Mouse (Mus musculus): Measurements from ENCODE around the gene Sarnp. TPM values are rescaled to one million over a fixed set of nuclear protein-coding genes. Genes with fewer than 3 reads are reported as not detected.
"Not testable (repeated sequence)": the region's sequence is repeated elsewhere in the genome, so short reads cannot be mapped to it uniquely, and the experiment has no call there.

Sarnp gene
- polyA plus RNA-seq, 1 experiment from 2014 or later: 247 TPM

DNA sequence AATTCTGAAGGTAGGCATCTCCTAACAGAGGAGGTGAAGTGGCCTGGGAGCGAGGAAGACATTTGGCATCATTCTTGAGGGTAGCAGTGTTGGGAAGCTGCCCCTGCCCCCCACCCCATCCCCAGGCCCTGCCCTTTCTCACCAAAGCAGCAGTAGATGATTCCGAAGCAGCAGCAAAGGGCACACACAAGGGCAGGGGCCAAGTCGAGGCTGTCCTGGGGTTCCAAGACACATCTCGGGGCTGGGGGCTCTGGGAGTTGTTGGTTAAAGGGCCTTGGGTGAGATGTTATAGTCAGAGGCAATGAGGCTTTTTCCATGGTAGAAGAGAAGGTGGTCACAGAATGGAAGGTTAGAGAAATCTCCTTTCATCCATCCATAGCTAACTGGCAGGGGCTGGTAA lies 14.2 kb upstream of the Sarnp start:
- Histone ChIP-seq H3K4me3 (peak overlapping the region; percentile 83), H3K27ac (peak overlapping the region; percentile 59), H3K9me3 (no peaks in the 10 kb centered on the region), H3K4me1 (peaks cover 46% of the 10 kb centered on the region), H3K36me3 (replicated peaks) (peaks cover 56% of the 10 kb centered on the region), H3K27me3 (ENCODE audit: poor library complexity, severe bottlenecking) (no peaks in the 10 kb centered on the region)
- no peak for DNase-seq (ENCODE audit: extremely low spot score, low spot score)
- WGBS: 66% methylated on average over 4 of the region's 4 CpGs

GRCm38 (mm10) chr10:128803361-128803760 lies 13.8 kb upstream of the Sarnp start:
- no peak for DNase-seq (ENCODE audit: extremely low spot score, low spot score)
- Histone ChIP-seq H3K36me3 (replicated peaks) (peaks cover 56% of the 10 kb centered on the region), H3K4me3 (peak overlapping the region; percentile 83), H3K27ac (peak overlapping the region; percentile 95), H3K27me3 (ENCODE audit: poor library complexity, severe bottlenecking) (no peaks in the 10 kb centered on the region), H3K9me3 (no peaks in the 10 kb centered on the region), H3K4me1 (peaks cover 51% of the 10 kb centered on the region)
- 21% methylated on average over 6 of the region's 6 CpGs for WGBS

- no peaks in the 10 kb centered on the region for H3K27me3 ChIP-seq (ENCODE audit: poor library complexity, severe bottlenecking)
- peaks cover 55% of the 10 kb centered on the region for H3K4me1 ChIP-seq
- H3K27ac ChIP-seq: peak within 1 kb of the TSS; percentile 95
- no peaks in the 10 kb centered on the region for H3K9me3 ChIP-seq
- no peak for DNase-seq (ENCODE audit: extremely low spot score, low spot score)
- peak within 1 kb of the TSS; percentile 83 for H3K4me3 ChIP-seq
- H3K36me3 ChIP-seq (replicated peaks): peaks cover 56% of the 10 kb centered on the region
- 0% methylated on average over 14 of the region's 14 CpGs for WGBS
These were observed 13.3 kb upstream of the Sarnp start, which contains the start of gene Dnajc14 for GRCm38 (mm10) chr10:128803771-128804270. Dnajc14 (plus strand) TSS chr10:128804062.

DNA sequence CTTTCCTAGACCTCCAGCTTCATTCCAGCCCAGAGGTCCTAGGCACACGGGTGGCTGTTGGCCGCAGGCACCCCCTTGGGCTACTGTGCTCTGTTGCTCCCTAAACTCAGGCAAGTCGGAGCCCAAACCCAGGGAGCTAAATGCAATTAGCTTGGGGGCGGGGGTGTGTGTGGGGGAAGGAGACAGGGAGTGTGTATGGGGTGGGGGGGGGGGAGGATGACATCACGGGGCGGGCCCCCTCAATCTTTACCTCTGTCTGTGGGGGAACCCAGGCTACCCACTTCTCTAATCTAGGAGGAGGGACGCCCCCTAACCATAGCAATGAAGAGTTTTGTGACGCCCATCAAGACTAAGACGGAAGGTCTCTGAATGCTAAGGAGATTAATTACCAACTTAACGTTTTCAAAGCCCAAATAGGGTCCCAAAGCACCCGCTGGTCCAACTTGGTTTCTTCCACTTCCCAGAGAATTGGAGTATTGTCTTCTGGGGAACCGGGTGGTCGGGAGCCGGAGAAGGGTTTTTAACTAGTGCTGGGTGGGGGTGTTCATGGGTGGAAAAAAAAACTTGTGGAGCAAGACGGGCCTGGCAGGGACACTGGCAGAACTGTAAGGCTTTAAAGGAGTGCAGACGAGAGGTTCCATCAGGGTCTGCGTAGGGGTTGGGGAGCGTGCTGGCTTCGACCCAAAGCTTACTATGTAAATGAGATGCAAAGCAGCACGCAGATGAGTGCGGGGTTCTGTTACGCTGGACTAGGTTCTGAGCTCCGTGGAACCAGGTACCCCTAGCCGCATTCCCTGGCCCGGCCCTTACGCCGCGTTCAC lies 12.7 kb upstream of the Sarnp start, which contains the start of gene Tmem198b:
TSS of gene Tmem198b (minus strand) at position 100 of the 821 bp plus-strand sequence.
- Histone ChIP-seq H3K36me3 (replicated peaks) (peaks cover 62% of the 10 kb centered on the region), H3K4me1 (peaks cover 62% of the 10 kb centered on the region)

DNA sequence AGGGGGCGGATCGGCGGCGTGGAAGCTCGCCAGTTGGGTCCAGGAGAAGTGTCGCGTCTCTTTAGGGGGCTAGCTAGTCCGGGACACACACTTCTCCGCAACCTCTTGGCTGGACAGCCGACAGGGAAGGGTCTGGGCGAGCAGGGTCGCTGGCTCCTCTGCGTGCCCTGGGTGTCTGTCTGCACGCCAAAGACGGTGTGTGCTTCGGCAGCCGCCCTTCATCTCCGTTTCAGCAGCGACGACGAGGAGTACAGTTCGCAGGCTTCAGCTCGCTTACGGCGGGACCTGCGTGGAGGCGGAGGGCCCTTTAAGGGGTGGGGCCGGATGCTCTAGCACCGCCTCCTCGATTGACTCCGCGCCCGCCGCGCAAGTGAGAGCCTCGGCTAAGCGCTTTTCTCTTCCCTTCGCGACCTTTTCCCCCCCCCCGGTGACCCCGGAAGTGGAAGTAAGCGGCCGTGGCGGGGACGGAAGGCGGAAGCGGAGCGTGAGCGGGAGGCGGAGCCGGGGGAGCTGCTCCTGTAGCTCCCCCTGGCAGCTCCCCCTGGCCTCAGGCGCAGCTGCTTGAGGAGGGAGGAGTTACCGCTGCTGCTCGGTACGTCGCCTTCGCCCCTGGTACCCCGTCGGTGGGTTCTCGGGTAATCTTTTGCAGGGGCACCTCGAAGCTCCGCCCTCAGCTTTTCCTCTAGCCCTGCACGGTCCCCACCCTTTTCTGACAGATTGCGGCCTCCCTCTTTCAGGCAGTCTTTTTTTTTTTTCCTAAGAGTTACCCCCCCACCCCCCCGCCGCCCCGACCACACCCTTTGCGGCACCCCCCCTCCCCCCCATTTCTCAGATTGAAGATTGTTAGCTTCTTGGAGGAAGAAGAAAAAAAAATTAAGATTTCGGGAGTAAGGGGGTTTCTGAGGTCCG lies 11.8 kb upstream of the Sarnp start:
- DNase-seq (ENCODE audit: extremely low spot score, low spot score): peak; percentile 99
- peak overlapping the region; percentile 83 for H3K4me3 ChIP-seq
- H3K27ac ChIP-seq: peak overlapping the region; percentile 95
- H3K36me3 ChIP-seq (replicated peaks): peaks cover 63% of the 10 kb centered on the region
- WGBS: under 1% methylated on average over 69 of the region's 70 CpGs
- H3K4me1 ChIP-seq: peaks cover 63% of the 10 kb centered on the region
- H3K9me3 ChIP-seq: no peaks in the 10 kb centered on the region
- H3K27me3 ChIP-seq (ENCODE audit: poor library complexity, severe bottlenecking): no peaks in the 10 kb centered on the region

More for the DNA sequence above, 12.7 kb upstream of the Sarnp start, which contains the start of gene Tmem198b:
- no peaks in the 10 kb centered on the region for H3K9me3 ChIP-seq
- WGBS: under 1% methylated on average over 28 of the region's 28 CpGs
- H3K4me3 ChIP-seq: peak within 1 kb of the TSS; percentile 83
- H3K27me3 ChIP-seq (ENCODE audit: poor library complexity, severe bottlenecking): no peaks in the 10 kb centered on the region
- DNase-seq (ENCODE audit: extremely low spot score, low spot score): peak; percentile 85
- H3K27ac ChIP-seq: peak within 1 kb of the TSS; percentile 95

DNA sequence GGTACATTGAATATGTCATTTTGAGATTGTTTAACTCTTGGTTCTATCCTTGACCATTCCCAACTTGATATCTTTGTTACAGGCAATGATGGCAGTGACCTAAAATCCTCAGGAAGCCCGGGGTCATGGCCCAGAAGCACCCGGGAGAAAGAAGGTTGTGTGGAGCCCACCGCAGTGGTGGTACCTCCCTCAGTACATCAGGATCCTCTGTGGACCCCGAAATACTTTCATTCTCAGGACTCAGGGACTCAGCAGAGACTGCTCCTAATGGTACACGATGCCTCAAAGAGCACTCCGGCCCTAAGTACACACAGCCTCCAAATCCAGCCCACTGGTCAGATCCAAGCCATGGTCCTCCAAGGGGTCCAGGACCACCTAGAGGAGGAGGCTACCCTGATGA lies 11.0 kb upstream of the Sarnp start:
- Histone ChIP-seq H3K4me1 (peaks cover 63% of the 10 kb centered on the region), H3K9me3 (no peaks in the 10 kb centered on the region), H3K27ac (peak overlapping the region; percentile 95), H3K27me3 (ENCODE audit: poor library complexity, severe bottlenecking) (no peaks in the 10 kb centered on the region), H3K36me3 (replicated peaks) (peaks cover 58% of the 10 kb centered on the region), H3K4me3 (peak overlapping the region; percentile 83)
- no peak for DNase-seq (ENCODE audit: extremely low spot score, low spot score)
- WGBS: 69% methylated on average over 6 of the region's 6 CpGs

GRCm38 (mm10) chr10:128807018-128807417 lies 10.1 kb upstream of the Sarnp start:
- peaks cover 48% of the 10 kb centered on the region for H3K36me3 ChIP-seq (replicated peaks)
- H3K4me3 ChIP-seq: peak overlapping the region; percentile 83
- WGBS: 93% methylated on average over 8 of the region's 8 CpGs
- H3K27me3 ChIP-seq (ENCODE audit: poor library complexity, severe bottlenecking): no peaks in the 10 kb centered on the region
- H3K4me1 ChIP-seq: peaks cover 63% of the 10 kb centered on the region
- H3K27ac ChIP-seq: no peak overlapping the region; the same call in 1 of the 2 replicates
- DNase-seq (ENCODE audit: extremely low spot score, low spot score): no peak
- H3K9me3 ChIP-seq: no peaks in the 10 kb centered on the region

- Histone ChIP-seq H3K36me3 (replicated peaks) (peaks cover 64% of the 10 kb centered on the region), H3K4me3 (peak overlapping the region; percentile 79; the same call in 1 of the 2 replicates), H3K9me3 (no peaks in the 10 kb centered on the region), H3K27me3 (ENCODE audit: poor library complexity, severe bottlenecking) (no peaks in the 10 kb centered on the region), H3K4me1 (peaks cover 23% of the 10 kb centered on the region), H3K27ac (no peak overlapping the region)
- DNase-seq (ENCODE audit: extremely low spot score, low spot score): no peak
- 92% methylated on average over 4 of the region's 4 CpGs for WGBS
These were observed 3.1 kb downstream of the Sarnp start for GRCm38 (mm10) chr10:128820217-128820616.

DNA sequence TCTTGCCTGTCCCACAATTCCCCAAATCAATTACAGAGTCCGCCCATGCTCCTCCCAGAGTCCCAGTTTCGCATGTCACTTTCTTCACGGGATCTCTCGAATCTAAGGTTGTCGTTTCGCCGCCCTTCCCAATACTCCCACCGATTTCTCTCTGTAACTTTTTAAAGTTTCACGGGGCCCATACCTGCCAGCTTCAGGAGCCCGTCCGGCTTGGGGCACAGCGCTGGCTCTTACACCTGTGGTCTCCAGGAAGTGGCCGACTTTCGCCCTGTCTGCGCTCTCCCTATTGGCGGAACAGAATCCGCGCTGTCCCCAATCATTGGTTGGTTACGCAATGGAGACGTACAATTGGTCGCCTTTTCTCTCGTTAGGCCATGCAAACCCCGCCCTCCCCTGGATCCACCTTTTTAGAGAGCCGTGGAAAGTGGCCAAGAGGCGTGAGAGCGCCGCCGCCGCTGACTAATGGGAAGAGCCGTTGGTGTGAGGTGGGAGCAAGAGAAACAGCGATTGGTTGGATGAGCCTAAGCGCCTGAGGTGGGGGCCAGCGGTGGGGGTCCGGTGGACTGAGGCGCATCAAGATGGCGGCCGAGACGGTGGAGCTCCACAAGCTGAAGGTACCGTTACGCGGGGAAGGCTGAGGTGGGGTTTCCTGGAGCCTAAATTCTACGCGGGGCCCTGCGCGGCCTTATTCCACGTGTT lies 4.4 kb downstream of the Sarnp start, which contains the start of gene Ormdl2:
TSS of gene Ormdl2 (minus strand) at position 288 of the 699 bp plus-strand sequence.
- under 1% methylated on average over 46 of the region's 46 CpGs for WGBS
- Histone ChIP-seq H3K4me3 (peak within 1 kb of the TSS; percentile 79), H3K4me1 (peaks cover 23% of the 10 kb centered on the region), H3K27me3 (ENCODE audit: poor library complexity, severe bottlenecking) (no peaks in the 10 kb centered on the region), H3K9me3 (no peaks in the 10 kb centered on the region), H3K27ac (peak within 1 kb of the TSS; percentile 90), H3K36me3 (replicated peaks) (peaks cover 64% of the 10 kb centered on the region)
- peak; percentile 100 for DNase-seq (ENCODE audit: extremely low spot score, low spot score)

DNA sequence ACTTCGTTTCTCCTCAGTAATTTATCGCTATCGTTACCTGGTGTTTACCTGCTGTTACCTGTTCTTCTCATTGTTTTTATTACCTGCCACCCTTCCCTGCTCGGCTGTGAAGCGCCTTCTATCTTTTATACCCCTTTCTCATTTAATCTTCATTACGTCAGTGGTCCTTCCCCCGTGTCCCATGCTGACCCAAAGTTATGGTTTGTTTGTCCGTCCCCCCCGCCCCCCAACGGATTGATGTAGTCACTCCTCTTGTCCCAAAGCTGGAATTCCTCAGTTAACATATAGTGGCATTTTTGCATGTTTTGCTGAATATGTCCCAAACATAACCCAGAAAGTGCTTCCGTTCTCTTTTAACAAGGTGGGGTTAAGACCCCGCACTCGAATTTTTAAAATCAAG lies 5.0 kb downstream of the Sarnp start:
- H3K27me3 ChIP-seq (ENCODE audit: poor library complexity, severe bottlenecking): no peaks in the 10 kb centered on the region
- H3K4me3 ChIP-seq: peak overlapping the region; percentile 79
- peak overlapping the region; percentile 90 for H3K27ac ChIP-seq
- H3K9me3 ChIP-seq: no peaks in the 10 kb centered on the region
- WGBS: 5% methylated on average over 13 of the region's 13 CpGs
- DNase-seq (ENCODE audit: extremely low spot score, low spot score): no peak
- peaks cover 23% of the 10 kb centered on the region for H3K4me1 ChIP-seq
- H3K36me3 ChIP-seq (replicated peaks): peaks cover 64% of the 10 kb centered on the region

- H3K27ac ChIP-seq; H3K9me3 ChIP-seq; DNase-seq (ENCODE audit: extremely low spot score, low spot score); H3K27me3 ChIP-seq (ENCODE audit: poor library complexity, severe bottlenecking): not testable (repeated sequence)
- Histone ChIP-seq H3K36me3 (replicated peaks) (peaks cover 64% of the 10 kb centered on the region), H3K4me3 (peak overlapping the region; percentile 79), H3K4me1 (peaks cover 23% of the 10 kb centered on the region)
- WGBS: 81% methylated on average over 4 of the region's 4 CpGs
These were observed 6.0 kb downstream of the Sarnp start for GRCm38 (mm10) chr10:128823087-128823486.

DNA sequence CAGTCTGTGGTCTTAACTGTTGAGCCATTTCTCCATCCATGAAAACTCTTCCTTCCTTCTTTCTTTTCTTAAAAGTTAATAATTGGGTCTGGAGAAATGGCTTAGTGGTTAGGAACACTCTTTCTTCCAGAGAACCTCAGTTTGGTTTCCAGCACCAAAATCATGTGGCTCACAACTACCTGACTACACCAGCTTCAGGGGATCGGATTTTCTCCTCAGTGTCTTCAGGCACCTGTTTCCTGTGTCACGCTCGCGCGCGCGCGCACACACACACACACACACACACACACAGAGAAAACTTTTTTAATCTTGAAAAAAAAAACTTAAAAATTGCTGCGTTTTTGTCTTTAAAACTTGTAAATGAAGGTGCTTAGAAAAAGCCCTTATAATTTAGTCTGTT lies 6.7 kb downstream of the Sarnp start:
- no peak for DNase-seq (ENCODE audit: extremely low spot score, low spot score)
- Histone ChIP-seq H3K4me3 (no peak overlapping the region), H3K36me3 (replicated peaks) (peaks cover 62% of the 10 kb centered on the region), H3K4me1 (peaks cover 23% of the 10 kb centered on the region), H3K9me3 (no peaks in the 10 kb centered on the region), H3K27ac (no peak overlapping the region), H3K27me3 (ENCODE audit: poor library complexity, severe bottlenecking) (no peaks in the 10 kb centered on the region)
- WGBS: 98% methylated on average over 9 of the region's 9 CpGs
